Mouse (Mus musculus): ENCODE data around the gene Rpl31. TPM values are rescaled to one million over a fixed set of nuclear protein-coding genes. Genes with fewer than 3 reads are reported as not detected.

The Rpl31 gene
- polyA plus RNA-seq (2017; shearing (Covaris generic)): 364 TPM

GRCm38 (mm10) chr1:39367601-39368266, at the start of gene Rpl31:
TSS of gene Rpl31 (plus strand) at chr1:39367842.

Other genes with a start within 250 kb of the Rpl31 start
- 0.40 TPM for gene Npas2, start 174.1 kb upstream of the Rpl31 start, polyA plus RNA-seq (2017; shearing (Covaris generic))
- 0.75 TPM for gene Tbc1d8, start 110.9 kb downstream of the Rpl31 start, polyA plus RNA-seq (2017; shearing (Covaris generic))
- 36.8 TPM for gene Cnot11, start 167.2 kb downstream of the Rpl31 start, polyA plus RNA-seq (2017; shearing (Covaris generic))
- gene Rnf149, start 209.6 kb downstream of the Rpl31 start, polyA plus RNA-seq (2017; shearing (Covaris generic)): 38.8 TPM

Measured in naive thymus-derived CD4-positive, alpha-beta T cell, adult 5 months (primary cell).